Comparison of ENCODE assay signal across 1 mouse cellular context in the genomic region with DNA sequence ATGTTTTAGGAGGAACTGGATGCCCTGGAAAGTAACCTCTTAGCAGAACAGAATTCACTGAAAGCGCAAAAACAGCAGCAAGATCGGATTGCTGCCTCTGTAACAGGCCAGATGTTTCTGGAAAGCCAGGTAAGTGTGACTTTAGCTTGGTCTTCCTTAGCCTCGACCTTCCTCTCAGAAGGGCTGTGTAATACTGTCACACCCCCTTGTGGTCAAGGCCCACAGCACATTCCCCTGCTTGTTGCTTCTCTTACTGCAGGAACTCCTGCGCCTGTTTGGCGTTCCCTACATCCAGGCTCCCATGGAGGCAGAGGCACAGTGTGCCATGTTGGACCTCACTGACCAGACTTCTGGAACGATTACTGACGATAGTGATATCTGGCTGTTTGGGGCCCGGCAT.
TF ChIP-seq lines count a peak whose summit lies in the region.

No protein-coding gene starts in this region.

TF ChIP-seq in MEL, 35 proteins besides CTCF, POLR2A, EP300 and RAD21:
- TF ChIP-seq MYB (IDR thresholded peaks at IDR 0.05; ENCODE audit: low read depth, low read length) (no peak), NELFE (IDR thresholded peaks at IDR 0.05; ENCODE audit: low read depth, low read length) (no peak), MEF2A (IDR thresholded peaks at IDR 0.05; ENCODE audit: extremely low read depth, insufficient replicate concordance, low read depth, low read length, poor library complexity, severe bottlenecking) (no peak), MYC (IDR thresholded peaks at IDR 0.05; ENCODE audit: low read depth, low read length) (no peak), ZKSCAN1 (IDR thresholded peaks at IDR 0.05; ENCODE audit: low read depth, low read length) (no peak), SMC3 (IDR thresholded peaks at IDR 0.05; ENCODE audit: low read depth, low read length) (no peak), TCF12 (IDR thresholded peaks at IDR 0.05; ENCODE audit: low read depth, low read length) (no peak), POLR2AphosphoS2 (IDR thresholded peaks at IDR 0.05; ENCODE audit: low read length) (no peak)
TF ChIP-seq in MEL: peak in this region for 0.
